Mouse (Mus musculus): ENCODE results near the gene Cpm. TPM values are rescaled to one million over a fixed set of nuclear protein-coding genes. Genes with fewer than 3 reads are reported as not detected.

The Cpm gene
- total RNA-seq, 2 experiments from 2014 or later, result 13.2 to 14.0 TPM

DNA sequence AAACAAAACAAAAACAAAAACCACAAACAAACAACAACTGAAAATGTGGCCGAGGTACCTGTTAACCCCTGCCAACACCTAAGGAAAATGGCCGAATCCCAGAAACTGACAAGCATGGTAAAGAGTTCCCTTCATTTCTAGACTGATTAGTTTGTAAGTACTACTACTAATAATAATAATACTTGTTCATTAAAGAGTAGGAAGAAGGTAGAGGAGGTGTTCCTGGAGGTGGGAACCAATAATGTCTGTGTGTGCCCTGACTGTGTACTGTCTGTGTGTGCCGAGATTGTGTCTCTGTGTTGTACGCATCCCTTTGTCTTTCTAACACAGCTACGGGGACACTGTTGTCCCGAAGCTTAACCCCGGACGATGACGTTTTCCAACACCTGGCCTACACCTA is 42.0 kb downstream of the Cpm start:
- DNase-seq (ENCODE audit: low spot score in 2 of 2), result no peak

DNA sequence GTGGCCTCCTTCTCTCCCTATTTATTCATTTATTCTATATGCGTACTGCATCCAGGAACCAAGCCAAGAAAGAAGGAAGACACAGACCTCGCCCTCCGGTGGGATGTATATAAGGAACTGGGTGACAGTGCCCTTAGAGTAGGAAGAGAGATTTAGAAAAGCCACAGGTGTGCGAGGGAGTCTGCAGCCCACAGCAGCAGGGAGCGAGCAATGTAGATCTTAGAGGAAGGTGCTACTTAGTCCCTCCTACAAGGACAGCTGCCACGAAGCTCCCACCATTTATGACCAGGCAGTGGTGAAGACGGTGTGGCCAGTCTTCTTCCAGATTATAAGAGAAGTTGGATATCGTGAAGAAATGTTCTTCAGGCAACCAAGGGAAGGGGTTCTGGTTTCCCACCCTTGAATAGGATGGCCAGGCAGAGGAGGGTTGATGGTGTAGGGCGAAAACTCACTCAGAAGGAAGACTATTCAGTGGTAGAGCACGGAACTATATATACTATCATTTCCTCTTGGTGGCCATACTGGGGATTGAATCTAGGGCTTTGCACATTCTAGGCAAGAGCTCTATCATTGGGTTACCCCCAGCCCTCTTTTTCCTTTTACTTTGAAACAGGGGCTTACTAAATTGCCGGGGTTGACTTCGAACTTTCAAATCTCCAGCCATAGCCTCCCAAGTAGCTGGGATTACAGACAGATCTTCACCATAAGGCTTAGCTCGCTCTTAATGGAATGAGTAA is 42.8 kb downstream of the Cpm start:
- DNase-seq (ENCODE audit: low spot score in 2 of 2), result no peak

DNA sequence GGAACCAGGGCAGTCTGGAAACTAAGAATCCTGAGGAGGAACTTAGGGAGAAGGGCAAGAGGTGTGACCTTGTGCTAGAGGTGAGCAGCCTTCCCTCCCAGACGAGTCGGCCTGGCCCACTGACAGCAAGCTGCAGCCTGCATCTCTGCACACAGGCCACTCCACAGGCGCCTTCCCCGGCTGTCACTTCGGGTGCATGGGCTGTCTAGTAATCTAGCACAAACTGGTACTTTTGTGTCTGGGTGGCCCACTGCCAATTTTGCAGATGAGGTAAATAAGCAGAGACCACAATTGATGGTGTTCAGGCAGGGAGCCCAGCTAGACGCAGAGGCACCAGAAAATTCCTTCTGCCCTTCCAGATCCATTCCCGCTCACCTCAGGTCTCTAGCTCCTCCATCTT is 43.4 kb downstream of the Cpm start:
- no peak for DNase-seq (ENCODE audit: low spot score in 2 of 2)

DNA sequence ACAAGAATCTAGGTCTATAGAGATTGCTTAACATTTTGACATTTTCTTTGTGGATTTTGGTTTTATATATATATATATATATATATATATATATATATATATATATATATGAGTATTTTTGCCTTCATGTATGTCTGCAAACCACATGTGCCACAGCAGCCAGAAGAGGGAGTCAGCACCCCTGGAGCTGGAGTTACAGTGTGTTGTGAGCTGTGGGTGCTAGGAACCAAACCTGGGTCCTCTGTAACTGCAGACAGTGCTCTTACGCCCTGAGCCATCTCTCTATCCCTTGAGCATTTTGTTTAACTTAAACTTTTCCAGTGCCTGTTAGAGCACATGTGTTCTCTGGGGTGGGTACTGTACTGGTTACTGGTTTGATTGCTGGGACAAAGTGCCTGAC is 44.6 kb downstream of the Cpm start:
- DNase-seq (ENCODE audit: low spot score in 2 of 2), result no peak

DNA sequence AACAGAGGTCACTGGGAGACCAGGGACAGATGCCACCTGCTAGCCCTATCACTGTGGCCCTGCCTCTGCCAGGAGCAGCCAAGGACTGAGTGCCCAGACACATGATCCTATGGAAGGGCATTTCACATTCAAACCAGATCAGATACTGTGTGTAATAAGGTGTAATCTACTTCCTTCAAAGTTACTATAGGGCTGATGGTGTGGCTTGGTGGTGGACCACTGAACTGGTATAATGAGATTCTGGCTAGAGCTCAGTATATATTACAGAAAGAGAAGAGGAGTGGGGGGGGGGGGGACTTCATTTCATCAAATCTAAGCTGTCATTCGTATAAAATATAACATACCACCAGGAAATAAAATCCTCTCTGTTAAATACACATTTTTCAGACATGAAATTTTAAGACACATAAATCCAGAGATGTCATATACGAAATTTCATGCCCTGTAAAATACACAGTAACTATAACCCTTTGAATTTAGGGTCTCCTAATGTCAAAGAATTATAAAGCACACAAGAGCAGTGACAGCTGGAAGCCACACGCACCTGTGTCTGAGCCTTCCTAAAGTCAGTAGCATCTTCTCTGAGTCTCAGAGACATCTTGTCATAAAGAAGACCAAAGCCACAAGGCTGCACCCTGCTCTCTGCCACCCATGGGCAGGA is 45.2 kb downstream of the Cpm start:
- DNase-seq (ENCODE audit: low spot score in 2 of 2), result no peak

DNA sequence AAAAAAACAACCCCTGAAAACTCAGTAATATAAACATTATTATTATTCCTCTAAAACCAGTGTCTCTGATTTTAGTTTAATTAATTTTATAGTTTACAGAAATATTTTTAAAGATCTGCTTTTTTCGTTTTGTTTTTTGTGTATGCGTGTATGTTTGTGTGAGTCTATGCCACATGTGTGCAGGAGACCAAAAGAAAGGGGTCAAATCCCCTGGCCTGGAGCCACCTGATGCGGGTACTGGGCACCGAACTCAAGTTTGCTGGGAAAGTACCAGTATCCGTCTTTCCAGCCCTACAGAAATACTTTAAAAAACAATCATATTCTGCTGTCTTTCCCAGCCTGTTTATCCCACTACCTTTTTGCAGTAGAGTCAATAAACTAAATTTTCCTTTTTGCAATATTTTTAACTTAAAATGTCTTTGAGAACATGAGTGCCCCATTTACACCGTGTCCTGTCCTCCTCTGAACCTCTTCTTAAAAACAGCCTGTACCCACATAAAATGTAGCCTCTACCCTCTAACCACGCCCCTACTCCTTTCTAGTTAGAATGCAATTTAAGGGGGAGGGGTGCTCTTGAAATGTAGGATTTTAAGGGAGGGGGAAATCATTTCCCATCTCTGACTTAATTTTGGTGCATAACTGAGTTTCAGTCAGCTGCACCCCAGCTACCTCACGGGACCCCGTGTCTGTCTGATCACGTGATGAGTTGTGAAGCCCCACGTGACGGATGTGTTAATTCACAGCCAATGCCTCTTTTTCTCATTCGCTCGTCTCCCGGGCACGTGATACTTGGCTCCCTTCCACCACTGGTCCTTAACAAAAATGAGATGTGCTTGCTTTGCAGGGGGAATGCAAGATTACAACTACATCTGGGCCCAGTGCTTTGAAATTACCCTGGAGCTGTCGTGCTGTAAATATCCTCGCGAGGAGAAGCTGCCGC is 46.1 kb downstream of the Cpm start:
- peak in 1 of 2 experiments; percentile 58 for DNase-seq (ENCODE audit: low spot score in 2 of 2)

DNA sequence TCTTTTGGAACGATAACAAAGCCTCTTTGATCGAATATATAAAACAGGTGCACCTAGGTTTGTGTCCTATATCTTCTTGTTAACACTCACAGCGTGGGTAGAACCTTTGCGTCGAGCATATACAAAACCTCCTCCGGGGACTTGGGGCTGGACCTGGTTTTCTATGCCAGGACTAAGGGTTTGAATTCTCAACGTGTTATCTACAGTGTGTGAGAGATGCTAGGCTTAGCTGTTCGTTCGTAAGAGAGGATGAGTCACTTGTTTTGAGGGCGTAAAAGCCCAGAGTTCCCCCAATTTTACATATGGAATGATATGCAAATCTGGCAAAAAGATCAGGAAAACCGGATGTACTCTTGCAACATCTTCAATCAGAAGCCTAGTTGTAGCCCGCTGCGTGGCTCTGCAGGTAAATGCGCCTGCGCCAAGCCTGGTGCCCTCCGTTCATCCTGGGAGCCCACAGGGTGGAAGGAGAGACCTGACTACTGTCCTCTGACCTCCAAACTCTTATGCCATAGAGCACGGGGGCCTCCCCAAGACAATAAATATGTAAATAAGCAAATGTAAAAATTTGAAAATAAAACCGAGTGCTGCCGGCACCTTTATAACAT is 46.8 kb downstream of the Cpm start:
- DNase-seq (ENCODE audit: low spot score in 2 of 2), result no peak

DNA sequence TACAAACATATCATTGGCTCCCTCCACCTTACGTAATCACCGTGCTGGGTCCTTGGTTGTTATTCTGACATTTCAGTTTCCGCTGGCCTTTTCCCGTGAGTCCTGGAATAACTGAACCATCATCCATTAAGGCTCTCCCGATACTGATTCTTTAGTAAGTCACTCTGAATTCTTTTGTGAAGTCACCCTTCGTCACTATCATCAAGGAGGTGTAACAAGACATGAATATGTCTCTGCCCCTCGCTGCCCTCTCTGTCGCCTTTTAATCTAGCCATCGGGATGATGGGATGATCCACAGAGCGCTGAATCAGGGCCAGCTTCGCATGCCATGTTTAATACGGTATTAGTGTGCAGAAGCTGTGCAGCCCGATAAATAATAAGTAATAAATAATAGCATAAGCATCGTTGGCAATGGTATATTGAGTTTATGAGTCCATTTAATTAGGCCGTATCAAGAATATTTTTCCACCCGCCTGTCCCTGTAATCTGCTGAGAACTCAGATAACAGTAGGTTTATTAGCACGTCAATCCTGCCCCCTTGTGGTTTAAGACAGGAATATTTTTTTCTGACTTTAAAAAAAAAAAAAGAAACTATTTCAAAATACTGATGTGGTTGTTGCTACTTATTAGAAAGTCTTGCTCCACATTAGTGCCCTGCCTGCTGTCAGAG is 47.5 kb downstream of the Cpm start:
- DNase-seq (ENCODE audit: low spot score in 2 of 2), result no peak

DNA sequence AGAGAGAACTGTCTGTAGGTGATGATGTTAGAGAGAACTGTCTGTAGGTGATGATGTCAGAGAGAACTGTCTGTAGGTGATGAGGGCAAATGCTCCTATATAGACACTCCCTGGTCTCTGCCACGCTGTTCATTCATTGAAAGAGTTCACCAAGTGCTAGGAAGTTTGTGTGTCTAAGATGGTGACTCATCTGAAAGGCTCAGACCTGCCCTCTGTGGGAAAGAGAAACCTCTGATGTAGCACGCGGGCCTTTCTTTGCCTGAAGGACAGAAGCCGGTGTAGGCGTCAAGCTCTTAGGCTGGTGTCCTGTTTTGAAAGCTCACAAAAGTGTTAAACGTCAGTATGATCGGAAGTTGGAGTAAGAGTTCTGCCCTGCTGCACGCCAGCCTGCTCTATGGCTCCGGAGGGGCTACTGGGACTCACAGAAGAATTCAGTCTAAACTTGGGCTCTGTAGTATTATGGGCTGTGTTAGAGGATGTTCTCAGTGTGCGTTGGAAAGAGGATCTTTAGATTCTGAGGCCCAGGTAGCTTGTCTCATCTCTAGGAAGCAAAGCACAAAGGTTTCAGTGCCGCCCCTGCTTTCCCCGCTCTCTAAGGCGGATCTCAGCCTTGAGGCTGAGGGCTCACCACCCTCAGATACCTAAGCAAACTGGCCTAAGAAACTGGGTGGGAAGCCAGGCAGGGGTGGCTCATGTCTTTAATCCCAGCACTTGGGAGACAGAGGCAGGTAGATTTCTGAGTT is 48.4 kb downstream of the Cpm start:
- no peak for DNase-seq (ENCODE audit: low spot score in 2 of 2)

DNA sequence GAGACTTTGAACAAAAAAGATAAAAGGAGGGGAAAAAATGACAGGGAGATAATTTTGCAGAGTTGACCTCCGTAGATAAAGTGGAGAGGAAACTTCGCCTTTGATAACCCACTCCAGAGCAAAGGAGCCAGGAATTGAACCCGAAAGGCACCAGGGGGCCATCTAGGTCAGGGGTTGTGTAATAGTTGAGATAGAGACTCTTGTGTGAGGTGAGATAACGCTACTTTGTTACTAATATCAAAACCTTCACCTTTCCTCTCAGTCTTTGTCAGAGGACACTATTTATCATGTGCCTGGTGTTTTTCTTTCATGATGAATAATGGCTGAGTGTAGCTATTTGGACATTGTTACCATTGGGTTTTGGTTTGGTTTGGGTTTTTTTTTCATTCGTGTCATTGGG is 49.1 kb downstream of the Cpm start:
- no peak for DNase-seq (ENCODE audit: low spot score in 2 of 2)

DNA sequence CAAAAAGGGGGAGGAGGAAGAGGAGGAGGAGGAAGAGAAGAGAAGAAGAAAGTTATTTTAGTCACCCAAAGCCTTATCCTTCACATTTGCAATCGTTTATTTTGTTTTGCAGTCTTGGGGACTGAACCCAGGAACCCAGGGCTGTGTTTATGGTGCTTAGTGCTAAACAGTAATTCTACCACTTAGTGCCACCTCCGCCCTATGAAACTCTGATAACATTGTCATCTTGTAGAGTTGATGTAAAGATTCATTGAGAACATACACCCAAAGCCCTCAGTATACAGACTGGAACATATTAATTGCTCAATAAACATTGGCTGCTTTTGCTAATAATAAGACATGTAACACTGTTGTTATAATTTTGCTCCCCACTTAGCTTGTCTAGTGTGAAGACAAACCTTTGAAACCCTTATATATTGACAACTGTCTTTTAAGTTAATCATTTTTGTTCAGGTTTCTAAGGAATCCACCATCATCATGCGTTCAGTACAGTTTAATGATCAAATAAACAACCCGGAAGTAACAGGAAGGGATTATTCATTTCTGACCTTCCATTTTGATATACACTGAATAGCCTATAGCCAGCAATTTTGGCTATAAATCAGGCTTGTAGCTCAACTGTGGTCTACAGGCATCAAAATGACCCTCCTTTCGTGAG is 49.9 kb downstream of the Cpm start:
- no peak for DNase-seq (ENCODE audit: low spot score in 2 of 2)

DNA sequence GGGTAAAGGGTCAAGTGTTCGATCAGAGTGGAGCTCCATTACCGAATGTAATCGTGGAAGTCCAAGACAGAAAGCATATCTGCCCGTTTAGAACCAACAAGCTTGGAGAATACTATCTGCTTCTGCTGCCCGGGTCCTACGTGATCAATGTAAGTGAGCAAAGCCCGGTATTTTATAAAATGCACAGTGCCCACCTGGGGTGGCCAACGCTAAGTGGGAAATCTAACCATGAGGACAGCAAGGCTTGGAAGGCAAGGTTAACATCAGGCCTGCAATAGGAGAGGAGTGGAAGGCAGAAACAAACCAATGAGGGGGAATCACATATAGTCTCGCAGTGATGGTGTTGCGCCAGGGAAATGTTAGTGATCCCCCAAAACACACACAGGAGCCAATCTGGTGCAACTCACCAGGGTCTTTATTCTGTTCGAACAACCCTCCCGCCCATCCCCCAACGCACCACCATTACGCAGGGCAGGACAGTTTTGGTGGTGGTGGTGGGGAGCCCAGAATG is 50.7 kb downstream of the Cpm start:
- DNase-seq (ENCODE audit: low spot score in 2 of 2), result no peak

DNA sequence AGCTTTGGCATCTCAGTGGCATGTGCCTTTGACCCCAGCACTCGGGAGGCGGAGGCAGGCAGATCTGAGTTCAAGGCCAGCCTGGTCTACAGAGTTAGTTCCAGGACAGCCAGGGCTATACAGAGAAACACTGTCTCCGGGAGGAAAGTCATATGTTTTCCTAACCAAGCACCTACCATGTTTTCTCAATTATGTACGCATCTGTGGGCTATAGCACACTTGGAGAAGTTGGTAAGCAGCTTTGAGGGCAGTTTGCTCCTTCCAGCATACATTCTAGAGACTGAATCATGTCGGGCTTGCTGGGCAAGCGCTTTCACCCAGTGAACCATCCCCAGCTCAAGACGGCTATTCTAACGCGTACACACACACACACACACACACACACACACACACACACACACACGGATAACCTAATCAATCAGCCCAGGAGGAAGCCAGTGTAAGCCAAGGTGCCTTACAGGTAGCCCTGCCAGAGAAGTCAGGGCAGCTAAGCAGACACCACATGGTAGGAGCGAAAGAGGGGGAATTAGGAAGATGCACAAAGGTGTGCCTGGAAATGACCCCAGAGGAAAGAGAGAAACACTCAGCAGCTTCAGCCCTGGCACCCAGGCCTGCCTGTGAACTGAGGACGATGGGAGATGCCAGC is 51.7 kb downstream of the Cpm start:
- DNase-seq (ENCODE audit: low spot score in 2 of 2), result no peak

DNA sequence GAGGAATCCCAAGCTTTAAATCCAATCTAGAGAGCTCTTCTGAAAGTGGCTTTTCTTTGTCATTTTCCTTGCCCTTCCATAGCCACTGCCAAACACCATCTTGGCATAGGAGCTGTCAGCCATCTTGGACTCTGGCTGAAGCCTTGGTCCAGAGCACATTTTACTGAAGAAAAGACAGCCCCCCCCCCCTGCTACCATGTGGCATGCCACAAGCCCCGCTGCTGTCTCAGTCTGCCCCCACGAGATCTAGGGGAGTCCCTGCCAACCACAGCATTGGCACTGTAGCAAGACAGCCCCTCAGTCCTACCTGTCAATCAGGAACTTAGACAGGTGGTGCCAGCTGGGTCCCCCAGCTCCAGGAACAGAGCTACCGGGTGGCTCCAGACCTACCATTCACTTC is 52.2 kb downstream of the Cpm start:
- no peak for DNase-seq (ENCODE audit: low spot score in 2 of 2)

DNA sequence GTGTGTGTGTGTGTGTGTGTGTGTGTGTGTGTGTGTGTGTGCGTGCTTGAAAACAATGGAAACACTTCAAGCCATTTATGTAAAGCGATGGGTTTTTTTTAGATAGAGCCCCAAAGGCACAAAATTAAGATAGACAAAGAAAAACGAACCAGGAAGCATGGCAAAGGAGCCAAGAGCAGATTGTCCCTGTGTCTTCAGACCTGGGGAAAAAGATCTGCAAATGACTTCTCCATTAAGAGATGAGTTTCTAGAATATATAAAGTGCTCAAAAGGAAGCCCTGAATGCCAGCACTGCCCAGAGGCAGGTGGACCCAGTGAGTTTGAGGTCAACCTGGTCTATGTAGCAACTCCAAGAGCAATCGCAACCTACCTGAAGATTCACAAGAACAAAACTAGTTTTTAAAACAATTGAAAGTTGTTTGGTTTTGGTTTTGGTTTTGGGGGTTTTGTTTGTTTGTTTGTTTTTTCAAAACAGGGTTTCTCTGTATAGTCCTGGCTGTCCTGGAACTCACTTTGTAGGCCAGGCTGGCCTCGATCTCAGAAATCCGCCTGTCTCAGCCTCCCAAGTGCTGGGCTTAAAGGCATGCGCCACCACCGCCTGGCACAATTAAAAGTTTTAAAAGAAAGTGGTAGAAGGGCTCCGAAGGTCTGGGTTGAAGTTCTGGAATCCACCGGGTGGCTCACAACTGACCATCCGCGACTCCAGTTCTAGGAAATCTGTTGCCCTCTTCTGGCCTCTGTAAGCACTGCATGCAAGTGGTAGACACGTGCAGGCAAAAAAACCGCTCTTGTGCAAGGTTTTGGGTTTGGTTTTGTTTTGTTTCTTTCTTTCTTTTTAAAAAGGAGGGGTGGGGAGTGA is 52.9 kb downstream of the Cpm start:
- no peak for DNase-seq (ENCODE audit: low spot score in 2 of 2)

DNA sequence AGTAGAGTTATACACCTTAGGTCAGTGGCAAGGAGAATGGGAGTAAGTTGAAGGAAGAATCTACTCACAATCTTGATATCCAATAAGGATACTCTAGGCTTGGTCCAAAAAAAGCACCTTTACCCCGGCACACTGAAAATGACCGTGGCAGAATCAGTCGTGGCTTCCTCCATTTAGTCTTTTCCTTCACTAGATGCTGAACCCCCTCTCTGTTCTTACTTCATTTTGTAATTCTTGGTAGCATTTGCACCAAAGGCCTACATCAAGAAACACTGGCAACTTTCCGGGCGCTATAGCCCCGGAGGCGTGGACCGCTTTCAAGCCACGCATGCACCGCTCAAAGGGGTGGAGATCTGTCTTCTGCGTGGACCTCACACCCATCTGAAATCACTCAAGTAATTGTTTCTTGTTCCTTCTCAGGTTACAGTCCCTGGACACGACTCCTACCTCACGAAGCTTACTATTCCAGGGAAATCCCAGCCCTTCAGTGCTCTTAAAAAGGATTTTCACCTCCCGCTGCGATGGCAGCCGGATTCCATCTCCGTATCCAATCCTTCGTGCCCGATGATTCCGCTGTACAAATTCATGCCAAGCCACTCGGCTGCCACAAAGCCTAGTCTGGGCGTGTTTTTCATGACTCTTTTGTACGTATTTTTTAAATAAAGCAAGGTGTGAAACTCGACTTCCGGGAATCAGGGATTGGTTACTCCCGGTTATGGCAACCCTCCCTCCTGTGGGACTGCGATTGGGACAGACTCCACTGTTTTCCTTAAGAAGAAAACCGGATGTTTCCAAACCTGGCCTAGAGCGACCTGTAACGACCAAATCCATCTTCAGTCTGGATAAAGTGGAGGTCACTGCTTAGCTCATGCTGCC is 53.8 kb downstream of the Cpm start:
- DNase-seq (ENCODE audit: low spot score in 2 of 2), result no peak

DNA sequence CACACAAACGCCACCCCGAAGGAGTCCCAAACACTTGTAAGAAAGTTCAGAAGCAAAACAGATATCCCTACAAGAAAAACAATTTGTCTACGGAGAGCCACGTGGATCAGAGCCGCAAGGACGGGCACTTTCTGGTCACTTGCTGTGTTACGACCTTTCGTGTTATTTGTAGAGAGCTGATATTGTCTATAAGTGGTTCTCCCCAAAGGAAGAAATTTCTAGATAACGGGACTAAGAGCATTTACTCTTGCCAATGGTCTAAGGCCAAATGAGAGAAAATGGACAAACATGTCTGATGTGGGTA is 54.4 kb downstream of the Cpm start:
- DNase-seq (ENCODE audit: low spot score in 2 of 2), result no peak
